Mouse (Mus musculus): ENCODE measurements at regions not wholly inside any gene's neighbourhood (a gene's known extent, or its start where the extent isn't known, plus 50 kb on each side); places are given as distances from the start of the nearest gene placed in this dataset.

DNA sequence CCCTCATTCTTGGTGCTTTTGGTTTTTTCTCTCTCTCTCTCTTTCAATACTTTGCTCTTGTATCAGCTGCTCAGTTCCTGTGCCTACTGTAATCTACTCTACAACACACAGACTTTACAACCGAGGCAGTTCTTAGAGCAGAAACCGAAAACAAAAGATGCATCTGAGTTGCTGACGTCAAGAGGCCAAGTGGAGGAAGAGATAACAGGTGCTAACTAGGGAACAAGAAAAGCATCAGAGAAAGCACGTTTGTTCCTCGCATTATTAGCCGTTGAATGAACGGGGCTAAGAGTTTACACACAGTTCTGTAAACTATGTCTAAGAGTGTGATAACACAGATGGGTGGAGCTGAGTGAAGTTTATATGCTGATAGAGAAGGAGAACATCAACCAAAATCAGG is 63.9 kb downstream of the Tmem100 start:
- no peak for TF ChIP-seq CTCF (conservative IDR thresholded peaks at IDR 0.05; ENCODE audit: insufficient read depth, insufficient read length, low read depth, low read length)
- TF ChIP-seq POLR2A (IDR thresholded peaks at IDR 0.05; ENCODE audit: low read depth, low read length): no peak
